Mouse (Mus musculus) midbrain, postnatal 0 days (tissue): ENCODE measurements at regions not wholly inside any gene's neighbourhood (a gene's known extent, or its start where the extent isn't known, plus 50 kb on each side); places are given as distances from the start of the nearest gene placed in this dataset.

Experiments
- ATAC-seq: fragments of 200-750 bp; cut with Nextera tagmentation; 2 replicates; pipeline ENCODE4 v1.8.0; 2017; ENCODE audit warnings: moderate number of reproducible peaks, mild to moderate bottlenecking, moderate TSS enrichment, moderate library complexity; ENCODE audit not compliant: low FRiP score
- DNase-seq: peaks from one replicate; pipeline ENCODE4 v3.0.0-alpha.2; 2015; ENCODE audit warnings: low spot score
- H3K27ac ChIP-seq: fragments of 300-500 bp; sonication (generic); 2 replicates; pipeline ENCODE4 v1.5.1; 2014; ENCODE audit warnings: low read depth, mild to moderate bottlenecking, low read length, mixed read lengths
- H3K27me3 ChIP-seq: fragments of 300-500 bp; sonication (generic); 2 replicates; pipeline ENCODE4 v1.6.1; 2014; ENCODE audit warnings: low read length, control low read depth, mixed read lengths; ENCODE audit not compliant: insufficient read depth
- H3K36me3 ChIP-seq: fragments of 300-500 bp; sonication (generic); 2 replicates; pipeline ENCODE4 v1.6.1; 2014; ENCODE audit warnings: low read length, control low read depth, mixed read lengths; ENCODE audit not compliant: insufficient read depth
- H3K4me1 ChIP-seq: fragments of 300-500 bp; sonication (generic); 2 replicates; pipeline ENCODE4 v1.6.1; 2014; ENCODE audit warnings: mild to moderate bottlenecking, control low read depth, antibody characterized with exemption, low read length, mixed read lengths; ENCODE audit not compliant: insufficient read depth
- H3K4me2 ChIP-seq: fragments of 300-500 bp; sonication (generic); 2 replicates; pipeline ENCODE4 v1.6.1; 2014; ENCODE audit warnings: low read depth, mild to moderate bottlenecking, low read length, mixed read lengths; ENCODE audit not compliant: poor library complexity, severe bottlenecking
- H3K4me3 ChIP-seq: fragments of 300-500 bp; sonication (generic); 2 replicates; pipeline ENCODE4 v1.5.1; 2014; ENCODE audit warnings: low read depth, mild to moderate bottlenecking, low read length, moderate library complexity
- H3K9ac ChIP-seq: fragments of 300-500 bp; sonication (generic); replicated peaks from 2 replicates; pipeline ENCODE4 v1.6.1; 2014; ENCODE audit warnings: mild to moderate bottlenecking, low read length, moderate library complexity, mixed read lengths; ENCODE audit not compliant: poor library complexity, severe bottlenecking
- H3K9me3 ChIP-seq: fragments of 300-500 bp; sonication (generic); 2 replicates; pipeline ENCODE4 v1.6.1; 2016; ENCODE audit warnings: low read length, control low read depth
- CTCF ChIP-seq: IDR thresholded peaks from 2 replicates; pipeline ENCODE4 v1.5.1; 2016; ENCODE audit warnings: antibody characterized with exemption, mild to moderate bottlenecking
- WGBS: fragments of 180-500 bp; shearing (Covaris S2); extraction: QIAGEN DNeasy Blood & Tissue Kit; methylation state at CpG from one replicate; pipeline ENCODE4 v1.1.7; 2014; 5-methylcytosine and 5-hydroxymethylcytosine counted together

DNA sequence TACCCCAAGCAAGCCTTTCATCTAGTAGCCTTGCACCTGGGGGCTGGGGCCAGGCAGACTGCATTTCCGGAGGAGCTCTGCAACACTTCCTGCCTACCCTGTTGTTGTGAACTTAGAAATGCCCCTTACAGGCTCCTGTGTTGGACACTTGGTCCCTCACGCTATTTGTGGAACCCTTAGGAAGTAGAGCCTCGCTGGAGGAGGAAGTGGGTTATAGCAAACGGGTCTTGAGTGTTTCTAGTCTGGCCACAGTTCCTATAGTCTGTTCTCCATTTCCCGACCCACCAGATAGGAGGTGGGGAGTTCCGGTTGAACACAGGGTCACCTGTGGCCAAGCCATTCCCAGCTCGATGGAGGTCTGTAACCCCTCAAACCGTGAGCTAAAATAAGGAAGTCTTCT is 272.7 kb downstream of the Diras2 start:
- Histone ChIP-seq H3K36me3 (no peaks in the 10 kb centered on the region), H3K27me3 (no peaks in the 10 kb centered on the region; the same call in 1 of the 2 replicates), H3K4me1 (no peaks in the 10 kb centered on the region), H3K9me3 (no peaks in the 10 kb centered on the region), H3K4me3 (no peak overlapping the region), H3K4me2 (no peak overlapping the region), H3K9ac (no peak overlapping the region), H3K27ac (no peak overlapping the region)
- DNase-seq (no peak), ATAC-seq (no peak)
- no peak for TF ChIP-seq CTCF
- WGBS: 88% methylated on average over 8 of the region's 8 CpGs

GRCm38 (mm10) chr13:52262949-52263550 is 268.0 kb downstream of the Diras2 start:
- no peak overlapping the region for H3K9ac ChIP-seq
- H3K9me3 ChIP-seq: no peaks in the 10 kb centered on the region
- no peaks in the 10 kb centered on the region for H3K36me3 ChIP-seq
- H3K27ac ChIP-seq: no peak overlapping the region
- H3K4me3 ChIP-seq: no peak overlapping the region
- ATAC-seq: no peak
- no peaks in the 10 kb centered on the region for H3K27me3 ChIP-seq
- 72% methylated on average over 14 of the region's 14 CpGs for WGBS
- no peak overlapping the region for H3K4me2 ChIP-seq
- TF ChIP-seq CTCF: no peak
- DNase-seq: no peak
- no peaks in the 10 kb centered on the region for H3K4me1 ChIP-seq

DNA sequence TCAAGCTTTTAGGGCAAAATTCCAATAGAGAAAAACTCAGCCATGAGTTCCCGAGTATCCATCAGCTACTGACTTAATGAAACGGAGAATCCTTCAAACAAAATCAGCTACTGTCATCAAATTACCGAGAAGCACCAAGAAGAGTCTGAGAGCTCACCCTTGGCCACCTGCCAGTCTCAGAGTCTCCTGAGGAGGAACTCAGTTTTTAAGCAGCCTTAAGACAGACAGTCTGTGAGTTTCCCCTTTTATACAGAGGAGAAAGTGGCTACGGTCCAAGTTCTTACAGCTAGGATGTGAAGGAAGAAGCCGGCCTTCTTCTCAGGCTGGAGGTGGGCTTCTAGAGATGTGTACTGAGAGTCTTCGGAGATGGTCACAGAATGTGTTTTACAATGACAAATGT is 262.8 kb downstream of the Diras2 start:
- no peaks in the 10 kb centered on the region for H3K9me3 ChIP-seq
- DNase-seq (peak; percentile 46), ATAC-seq (no peak)
- no peak overlapping the region for H3K9ac ChIP-seq
- H3K27ac ChIP-seq: no peak overlapping the region
- no peaks in the 10 kb centered on the region for H3K4me1 ChIP-seq
- H3K4me3 ChIP-seq: no peak overlapping the region
- H3K4me2 ChIP-seq: no peak overlapping the region
- H3K36me3 ChIP-seq: no peaks in the 10 kb centered on the region
- no peak for TF ChIP-seq CTCF
- 53% methylated on average over 6 of the region's 6 CpGs for WGBS
- H3K27me3 ChIP-seq: 0 out of 2 replicates have a peak, but pooled peaks cover 2% of the 10 kb centered on the region

- no peak overlapping the region for H3K4me2 ChIP-seq
- H3K27me3 ChIP-seq: 0 out of 2 replicates have a peak, but pooled peaks cover 4% of the 10 kb centered on the region
- no peaks in the 10 kb centered on the region for H3K36me3 ChIP-seq
- H3K4me3 ChIP-seq: no peak overlapping the region
- 0 out of 2 replicates have a peak, but pooled peaks cover 3% of the 10 kb centered on the region for H3K4me1 ChIP-seq
- 83% methylated on average over 19 of the region's 19 CpGs for WGBS
- H3K27ac ChIP-seq: no peak overlapping the region
- DNase-seq: no peak
- no peaks in the 10 kb centered on the region for H3K9me3 ChIP-seq
- ATAC-seq: no peak
- no peak overlapping the region for H3K9ac ChIP-seq
- no peak for TF ChIP-seq CTCF
Measured at GRCm38 (mm10) chr13:52273502-52274246, 257.4 kb downstream of the Diras2 start.

DNA sequence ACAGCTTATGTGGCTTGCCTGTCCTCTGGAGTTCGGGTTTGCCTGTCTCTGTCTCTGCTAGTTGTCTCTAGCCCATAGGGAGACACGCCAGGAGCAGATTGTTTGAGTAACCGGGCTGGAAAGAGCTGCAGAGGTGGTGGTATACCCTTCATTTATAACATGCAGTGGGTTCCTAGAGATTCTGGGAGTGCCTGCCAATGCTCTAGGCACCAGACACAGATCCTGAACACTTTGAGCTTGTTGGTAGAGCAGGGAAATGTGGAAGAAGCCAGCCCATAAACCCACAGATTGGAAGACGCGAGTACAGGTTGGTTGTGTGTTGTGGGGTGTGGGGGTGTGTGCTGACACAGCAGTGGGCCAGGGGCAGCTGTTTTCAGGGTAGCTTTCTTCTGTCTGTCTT is 255.9 kb downstream of the Diras2 start:
- 63% methylated on average over 5 of the region's 5 CpGs for WGBS
- no peak overlapping the region for H3K4me3 ChIP-seq
- no peak overlapping the region for H3K27ac ChIP-seq
- 0 out of 2 replicates have a peak, but pooled peaks cover 3% of the 10 kb centered on the region for H3K4me1 ChIP-seq
- ATAC-seq (no peak), DNase-seq (no peak)
- H3K9me3 ChIP-seq: no peaks in the 10 kb centered on the region
- no peak for TF ChIP-seq CTCF
- 0 out of 2 replicates have a peak, but pooled peaks cover 4% of the 10 kb centered on the region for H3K27me3 ChIP-seq
- H3K36me3 ChIP-seq: no peaks in the 10 kb centered on the region
- H3K9ac ChIP-seq: no peak overlapping the region
- no peak overlapping the region for H3K4me2 ChIP-seq

DNA sequence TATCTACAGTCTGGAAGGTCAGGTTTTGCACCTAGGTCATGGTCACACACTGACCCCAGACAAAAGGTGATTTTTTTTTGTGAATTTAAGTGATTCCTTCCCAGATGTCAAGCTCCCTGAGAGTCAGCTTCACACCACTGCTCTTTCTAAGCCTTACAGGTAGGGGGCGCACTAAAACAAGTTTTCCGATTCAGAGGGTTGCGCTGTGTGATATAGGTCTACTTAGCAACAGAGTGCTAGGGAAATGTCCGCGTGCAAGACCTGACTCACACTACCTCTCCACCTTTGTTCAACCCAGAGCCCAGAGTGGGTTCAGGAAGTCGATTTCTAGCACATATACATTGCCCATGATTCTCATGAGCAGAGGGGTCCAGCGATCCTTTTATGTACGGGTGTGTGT is 255.4 kb downstream of the Diras2 start:
- no peak overlapping the region for H3K9ac ChIP-seq
- TF ChIP-seq CTCF: peak; percentile 85
- WGBS: 12% methylated on average over 8 of the region's 8 CpGs
- peak; percentile 85 for DNase-seq
- no peaks in the 10 kb centered on the region for H3K9me3 ChIP-seq
- H3K4me2 ChIP-seq: peak overlapping the region; percentile 6; the same call in 1 of the 2 replicates
- ATAC-seq: 0 out of 2 replicates have a peak, but pooled peaks have one; percentile 31
- no peak overlapping the region for H3K27ac ChIP-seq
- H3K27me3 ChIP-seq: 0 out of 2 replicates have a peak, but pooled peaks cover 4% of the 10 kb centered on the region
- 0 out of 2 replicates have a peak, but pooled peaks cover 3% of the 10 kb centered on the region for H3K4me1 ChIP-seq
- H3K36me3 ChIP-seq: no peaks in the 10 kb centered on the region
- no peak overlapping the region for H3K4me3 ChIP-seq
